ENCODE assay signal across 17 mouse cellular contexts in genomic region chr8:3502217-3502616, GRCm38 (mm10). TPM values are rescaled to one million over a fixed set of nuclear protein-coding genes. Genes with fewer than 3 reads are reported as not detected.
DNase-seq lines count a peak whose midpoint lies in the region; ATAC-seq and TF ChIP-seq lines count a peak whose summit lies in the region.
"Had no signal": no experiment of that assay in that cellular context is flagged by ENCODE, and none has a peak within 500 bp of the region (broad histone marks: within the 10 kb centered on the region; RNA-seq: fewer than 3 reads in every experiment).

No protein-coding gene starts in this region.

- peak; percentile 45; the same call in 1 of the 2 replicates for TF ChIP-seq POLR2A in cortical plate, adult 2 months (IDR thresholded peaks at IDR 0.05; ENCODE audit: extremely low read depth, insufficient read depth, low read length)

- peaks cover 23% of the 10 kb centered on the region for H3K4me1 ChIP-seq in kidney, embryonic 15.5 days
- H3K4me1 ChIP-seq in megakaryocyte, embryonic 14.5 days, result peaks cover 42% of the 10 kb centered on the region
- H3K4me1 ChIP-seq in cortical plate, adult 2 months (ENCODE audit: control insufficient read depth, insufficient read depth, low read length), result peaks cover 10% of the 10 kb centered on the region
- peaks cover 20% of the 10 kb centered on the region for H3K4me1 ChIP-seq in liver, embryonic 16.5 days (ENCODE audit: control insufficient read depth, low read depth, low read length)
- peaks cover 30% of the 10 kb centered on the region for H3K4me1 ChIP-seq in forebrain, embryonic 15.5 days

- H3K27ac ChIP-seq in kidney, embryonic 15.5 days, result no peak overlapping the region
- H3K27ac ChIP-seq in cortical plate, adult 2 months (ENCODE audit: insufficient read depth, low read length), result no peak overlapping the region
- H3K27ac ChIP-seq in liver, embryonic 16.5 days (ENCODE audit: low read length), result peak overlapping the region; percentile 11; the same call in 1 of the 2 replicates
- H3K27ac ChIP-seq in forebrain, embryonic 15.5 days (replicated peaks), result no peak overlapping the region
- H3K27ac ChIP-seq: liver, embryonic 14.5 days; midbrain, embryonic 10.5 days had no signal

- no peak for ATAC-seq in kidney, embryonic 15.5 days (replicated peaks; ENCODE audit: low FRiP score)
- ATAC-seq in megakaryocyte, adult 5-6 weeks (ENCODE audit: poor library complexity, severe bottlenecking), result no peak
- ATAC-seq in liver, embryonic 16.5 days (ENCODE audit: low read depth), result no peak
- ATAC-seq in forebrain, embryonic 15.5 days (replicated peaks), result no peak

- H3K4me3 ChIP-seq in kidney, embryonic 15.5 days (replicated peaks), result no peak overlapping the region
- peak overlapping the region; percentile 87 for H3K4me3 ChIP-seq in megakaryocyte, embryonic 14.5 days (replicated peaks)
- H3K4me3 ChIP-seq in cortical plate, adult 2 months (ENCODE audit: insufficient read depth, low read length), result no peak overlapping the region
- H3K4me3 ChIP-seq in liver, embryonic 16.5 days (ENCODE audit: low read depth, low read length), result no peak overlapping the region
- no peak overlapping the region for H3K4me3 ChIP-seq in forebrain, embryonic 15.5 days

- H3K9me3 ChIP-seq in kidney, embryonic 15.5 days (replicated peaks), result no peaks in the 10 kb centered on the region
- no peaks in the 10 kb centered on the region for H3K9me3 ChIP-seq in megakaryocyte, embryonic 14.5 days
- no peaks in the 10 kb centered on the region for H3K9me3 ChIP-seq in liver, embryonic 16.5 days (replicated peaks; ENCODE audit: control insufficient read depth, low read length)
- H3K9me3 ChIP-seq in forebrain, embryonic 15.5 days, result no peaks in the 10 kb centered on the region
- H3K9me3 ChIP-seq: midbrain, embryonic 10.5 days had no signal

- 63% methylated on average over 4 of the region's 4 CpGs for WGBS in kidney, embryonic 15.5 days
- WGBS in liver, embryonic 16.5 days (ENCODE audit: insufficient replicate concordance), result 47% methylated on average over 4 of the region's 4 CpGs
- 73% methylated on average over 4 of the region's 4 CpGs for WGBS in forebrain, embryonic 15.5 days

- H3K4me2 ChIP-seq in kidney, embryonic 15.5 days, result no peak overlapping the region
- H3K4me2 ChIP-seq in liver, embryonic 16.5 days (ENCODE audit: low read depth, low read length), result no peak overlapping the region
- no peak overlapping the region for H3K4me2 ChIP-seq in forebrain, embryonic 15.5 days (replicated peaks)

- H3K9ac ChIP-seq in kidney, embryonic 15.5 days, result peak overlapping the region; percentile 90; the same call in 1 of the 2 replicates
- no peak overlapping the region for H3K9ac ChIP-seq in liver, embryonic 16.5 days (ENCODE audit: low read depth, low read length)
- no peak overlapping the region for H3K9ac ChIP-seq in forebrain, embryonic 15.5 days (replicated peaks)
- H3K9ac ChIP-seq: liver, embryonic 14.5 days had no signal

- H3K27me3 ChIP-seq in kidney, embryonic 15.5 days, result no peaks in the 10 kb centered on the region
- no peaks in the 10 kb centered on the region for H3K27me3 ChIP-seq in megakaryocyte, embryonic 14.5 days (replicated peaks)
- no peaks in the 10 kb centered on the region for H3K27me3 ChIP-seq in liver, embryonic 16.5 days (ENCODE audit: control insufficient read depth, insufficient read depth, low read depth, low read length)
- no peaks in the 10 kb centered on the region for H3K27me3 ChIP-seq in forebrain, embryonic 15.5 days

- peaks cover 39% of the 10 kb centered on the region for H3K36me3 ChIP-seq in kidney, embryonic 15.5 days
- H3K36me3 ChIP-seq in megakaryocyte, embryonic 14.5 days (replicated peaks; ENCODE audit: low read length), result peaks cover 38% of the 10 kb centered on the region
- no peaks in the 10 kb centered on the region; the same call in 1 of the 2 replicates for H3K36me3 ChIP-seq in liver, embryonic 16.5 days (ENCODE audit: control insufficient read depth, insufficient read depth)
- peaks cover 19% of the 10 kb centered on the region for H3K36me3 ChIP-seq in forebrain, embryonic 15.5 days

- no peak for TF ChIP-seq CTCF in cortical plate, adult 2 months (IDR thresholded peaks at IDR 0.05; ENCODE audit: extremely low read depth, insufficient read depth, low read length)

- no peak for DNase-seq in kidney, adult 9 months
- DNase-seq: adrenal gland, postnatal 25 days; cerebellum, adult 11 months; heart, postnatal 36 days; kidney, adult 8-10 months; retina, postnatal 1 day had no signal

RNA-seq across cellular contexts. Expression of gene Mcoln1, which starts 2.0 kb away (rescaled TPM):
- 56.0 and 57.1 TPM in 2 replicates for polyA plus RNA-seq in kidney, embryonic 15.5 days (2015; fragmentation: Nextera tagmentation; extraction: Ambion mirVana)
- polyA plus RNA-seq in megakaryocyte, embryonic 14.5 days (2012; ENCODE audit: insufficient read depth, low replicate concordance), result 142 and 183 TPM in 2 replicates
- total RNA-seq in megakaryocyte, adult 5-6 weeks (2015), result 20.1 and 22.7 TPM in 2 replicates
- 32.9 and 42.3 TPM in 2 replicates for total RNA-seq in megakaryocyte, adult 5-6 weeks (2017)
- 235 and 262 TPM in 2 replicates for polyA plus RNA-seq in cortical plate, adult 2 months (2012; rRNA removed)
- polyA plus RNA-seq in liver, embryonic 16.5 days (2015; fragmentation: Nextera tagmentation; extraction: Ambion mirVana), result 19.2 and 21.1 TPM in 2 replicates
- polyA plus RNA-seq in forebrain, embryonic 15.5 days (2015; fragmentation: Nextera tagmentation; extraction: Ambion mirVana), result 88.9 and 95.4 TPM in 2 replicates

RNA-seq across cellular contexts. Expression of gene Zfp358, which starts 9.3 kb away (rescaled TPM):
- 47.3 and 50.0 TPM in 2 replicates for polyA plus RNA-seq in kidney, embryonic 15.5 days (2015; fragmentation: Nextera tagmentation; extraction: Ambion mirVana)
- 19.3 and 36.7 TPM in 2 replicates for polyA plus RNA-seq in megakaryocyte, embryonic 14.5 days (2012; ENCODE audit: insufficient read depth, low replicate concordance)
- 6.7 and 7.9 TPM in 2 replicates for total RNA-seq in megakaryocyte, adult 5-6 weeks (2015)
- total RNA-seq in megakaryocyte, adult 5-6 weeks (2017), result 2.4 and 3.3 TPM in 2 replicates
- polyA plus RNA-seq in cortical plate, adult 2 months (2012; rRNA removed), result 52.5 and 55.0 TPM in 2 replicates
- 4.3 and 5.4 TPM in 2 replicates for polyA plus RNA-seq in liver, embryonic 16.5 days (2015; fragmentation: Nextera tagmentation; extraction: Ambion mirVana)
- 74.3 and 79.6 TPM in 2 replicates for polyA plus RNA-seq in forebrain, embryonic 15.5 days (2015; fragmentation: Nextera tagmentation; extraction: Ambion mirVana)

RNA-seq across cellular contexts. Expression of gene Pnpla6, which starts 13.0 kb away (rescaled TPM):
- polyA plus RNA-seq in kidney, embryonic 15.5 days (2015; fragmentation: Nextera tagmentation; extraction: Ambion mirVana), result 29.4 and 38.3 TPM in 2 replicates
- polyA plus RNA-seq in megakaryocyte, embryonic 14.5 days (2012; ENCODE audit: insufficient read depth, low replicate concordance), result 13.8 and 16.2 TPM in 2 replicates
- total RNA-seq in megakaryocyte, adult 5-6 weeks (2015), result 9.5 and 13.9 TPM in 2 replicates
- total RNA-seq in megakaryocyte, adult 5-6 weeks (2017), result 9.2 and 15.6 TPM in 2 replicates
- polyA plus RNA-seq in cortical plate, adult 2 months (2012; rRNA removed), result 67.6 and 73.7 TPM in 2 replicates
- polyA plus RNA-seq in liver, embryonic 16.5 days (2015; fragmentation: Nextera tagmentation; extraction: Ambion mirVana), result 10.9 and 11.3 TPM in 2 replicates
- polyA plus RNA-seq in forebrain, embryonic 15.5 days (2015; fragmentation: Nextera tagmentation; extraction: Ambion mirVana), result 28.0 and 28.1 TPM in 2 replicates

RNA-seq across cellular contexts. Expression of gene Tex45, which starts 31.6 kb away (rescaled TPM):
- polyA plus RNA-seq in kidney, embryonic 15.5 days (2015; fragmentation: Nextera tagmentation; extraction: Ambion mirVana), result not detected in 2 replicates
- polyA plus RNA-seq in megakaryocyte, embryonic 14.5 days (2012; ENCODE audit: insufficient read depth, low replicate concordance), result not detected in 2 replicates
- not detected in 2 replicates for total RNA-seq in megakaryocyte, adult 5-6 weeks (2015)
- not detected in 2 replicates for total RNA-seq in megakaryocyte, adult 5-6 weeks (2017)
- polyA plus RNA-seq in cortical plate, adult 2 months (2012; rRNA removed), result 0.21 and 0.30 TPM in 2 replicates
- polyA plus RNA-seq in liver, embryonic 16.5 days (2015; fragmentation: Nextera tagmentation; extraction: Ambion mirVana), result not detected in 2 replicates
- 0.11 and 0.25 TPM in 2 replicates for polyA plus RNA-seq in forebrain, embryonic 15.5 days (2015; fragmentation: Nextera tagmentation; extraction: Ambion mirVana)
- total RNA-seq: adrenal gland, postnatal 25 days; heart, adult 18-20 months; heart, postnatal 36 days; left cerebral cortex, adult 18-20 months had no signal
- polyA plus RNA-seq: midbrain, embryonic 10.5 days; stomach, embryonic 14.5 days had no signal

RNA-seq across cellular contexts. Expression of gene Pex11g, which starts 34.7 kb away (rescaled TPM):
- 6.2 and 7.5 TPM in 2 replicates for polyA plus RNA-seq in kidney, embryonic 15.5 days (2015; fragmentation: Nextera tagmentation; extraction: Ambion mirVana)
- 2.8 and 3.7 TPM in 2 replicates for polyA plus RNA-seq in megakaryocyte, embryonic 14.5 days (2012; ENCODE audit: insufficient read depth, low replicate concordance)
- total RNA-seq in megakaryocyte, adult 5-6 weeks (2015), result 0.20 and 0.32 TPM in 2 replicates
- total RNA-seq in megakaryocyte, adult 5-6 weeks (2017), result 0.99 TPM in 1 of 2 replicates, not detected in the other
- polyA plus RNA-seq in cortical plate, adult 2 months (2012; rRNA removed), result 0.89 and 1.5 TPM in 2 replicates
- 8.1 and 8.5 TPM in 2 replicates for polyA plus RNA-seq in liver, embryonic 16.5 days (2015; fragmentation: Nextera tagmentation; extraction: Ambion mirVana)
- polyA plus RNA-seq in forebrain, embryonic 15.5 days (2015; fragmentation: Nextera tagmentation; extraction: Ambion mirVana), result 3.3 and 3.8 TPM in 2 replicates
